Mouse (Mus musculus): ENCODE measurements around the gene Arhgdib.

The Arhgdib gene

DNA sequence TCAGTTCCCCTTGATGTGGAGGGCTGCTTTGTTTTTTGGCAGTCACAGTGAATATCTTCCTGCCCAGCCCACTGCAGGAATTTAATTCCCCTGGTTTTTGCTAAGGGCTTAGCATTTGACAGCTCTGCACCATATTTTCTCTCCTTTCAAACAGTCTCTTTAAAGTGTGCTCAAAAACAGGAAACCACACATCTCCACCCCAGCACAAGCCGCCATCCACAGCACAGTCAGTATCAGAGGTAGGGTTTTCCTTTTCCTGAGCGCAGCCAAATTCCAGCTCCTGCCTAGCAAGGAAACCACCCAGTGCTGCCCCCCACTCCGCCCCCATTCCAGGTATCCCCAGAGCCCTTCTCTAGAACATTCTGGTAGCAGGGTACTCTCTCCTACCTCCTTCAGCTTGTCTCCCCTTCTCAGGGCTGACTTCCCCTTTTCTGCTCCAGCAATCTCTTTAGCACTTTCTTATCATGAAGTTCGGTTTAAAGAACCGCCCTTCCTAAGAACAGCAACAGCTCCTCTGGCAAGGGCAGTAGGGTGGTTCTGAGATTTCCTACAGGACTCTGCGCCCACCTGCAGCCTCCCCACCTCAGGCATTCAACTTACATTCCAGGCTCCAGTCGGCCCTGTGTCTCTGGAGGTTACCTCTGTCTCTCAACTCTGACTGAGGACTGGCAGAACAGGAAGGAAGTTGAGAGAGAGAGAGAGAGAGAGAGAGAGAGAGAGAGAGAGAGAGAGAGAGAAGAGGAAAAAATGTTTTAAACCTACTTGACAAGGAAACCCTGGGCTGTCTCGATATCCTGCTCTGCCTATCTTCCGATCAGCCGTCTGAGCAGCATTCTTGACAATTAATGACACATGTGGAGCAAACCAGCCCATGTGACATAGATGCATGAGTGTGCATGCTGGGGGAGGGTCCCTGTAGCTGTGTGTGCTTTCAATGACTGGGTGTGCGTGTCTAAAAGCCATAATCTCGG lies at the start of gene Arhgdib:
Gene Arhgdib (minus strand): TSS at position 849 of the 971 bp plus-strand sequence.
- in situ Hi-C loops (cut with MboI) = no loop called here

DNA sequence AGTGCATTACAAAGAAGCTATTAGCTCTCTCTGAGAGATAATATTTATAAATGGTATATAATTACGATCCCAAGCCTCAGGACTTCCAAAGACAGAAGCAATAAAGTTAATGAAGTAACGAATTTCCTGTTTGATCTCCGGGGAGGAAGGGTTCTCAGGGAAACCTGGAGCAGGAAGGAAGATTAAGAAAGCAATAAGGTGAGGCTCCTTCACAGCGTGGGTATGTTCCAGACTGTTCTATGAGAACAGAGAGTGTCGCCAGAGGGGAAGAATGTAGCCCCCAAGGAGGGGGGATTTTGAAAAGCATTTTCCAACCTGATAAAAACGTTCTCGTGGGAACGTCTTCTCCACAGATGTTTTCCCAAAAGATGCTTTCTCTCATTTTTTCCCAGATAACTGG lies 48.9 kb upstream of the Arhgdib start:
- in situ Hi-C loops (cut with MboI) = no loop called here

- in situ Hi-C loops (cut with MboI) = no loop called here
These were observed 48.3 kb upstream of the Arhgdib start for GRCm38 (mm10) chr6:136989824-136990497.

DNA sequence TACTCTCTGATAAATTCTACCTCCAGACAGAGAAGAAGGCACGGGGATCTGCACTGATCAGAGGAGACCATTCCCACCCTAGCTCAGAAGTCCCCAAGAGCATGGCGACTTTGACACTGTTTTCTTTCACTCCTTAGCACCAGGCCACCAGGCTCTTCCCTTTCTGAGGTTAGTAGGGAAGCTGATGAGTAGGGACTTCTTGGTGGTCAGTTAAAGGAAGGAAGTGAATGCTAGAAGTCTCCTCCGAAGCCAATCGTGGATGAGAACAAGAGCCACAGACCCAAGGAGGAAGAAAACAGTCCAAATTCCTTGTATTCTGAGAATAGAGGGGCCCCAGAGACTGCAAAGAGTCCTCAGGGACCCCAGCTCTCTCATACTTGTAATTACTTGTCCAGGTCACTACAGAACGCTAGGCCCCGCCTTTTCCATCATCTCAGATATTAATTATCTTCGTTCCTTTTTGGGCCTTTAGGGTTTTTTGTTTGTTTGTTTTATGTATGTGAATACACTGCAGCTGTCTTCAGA lies 46.9 kb upstream of the Arhgdib start:
- in situ Hi-C loops (cut with MboI) = no loop called here

GRCm38 (mm10) chr6:136986718-136987117 lies 45.0 kb upstream of the Arhgdib start:
- in situ Hi-C loops (cut with MboI) = no loop called here

GRCm38 (mm10) chr6:136986019-136986418 lies 44.3 kb upstream of the Arhgdib start:
- in situ Hi-C loops (cut with MboI) = no loop called here

GRCm38 (mm10) chr6:136983201-136983600 lies 41.5 kb upstream of the Arhgdib start:
- in situ Hi-C loops (cut with MboI) = no loop called here

DNA sequence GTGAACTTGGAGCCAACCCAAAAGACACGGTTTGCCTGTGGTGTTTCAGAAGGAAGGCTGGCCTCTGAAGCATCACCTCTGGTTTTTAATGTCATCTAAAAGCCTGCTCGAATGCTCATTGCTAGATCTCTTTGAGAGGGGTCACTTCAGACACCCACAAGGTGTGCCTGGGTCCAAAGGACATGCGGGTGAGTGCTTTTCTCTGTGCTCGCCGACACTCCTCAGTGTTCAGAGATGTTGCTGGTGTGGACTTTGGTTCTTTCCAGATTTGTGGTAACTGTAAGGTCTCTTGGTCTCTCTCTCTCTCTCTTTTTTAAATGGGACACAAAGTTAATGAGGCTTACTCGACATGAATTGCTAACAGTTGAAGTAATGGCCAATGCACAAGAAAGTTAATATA lies 40.9 kb upstream of the Arhgdib start:
- in situ Hi-C loops (cut with MboI) = no loop called here

DNA sequence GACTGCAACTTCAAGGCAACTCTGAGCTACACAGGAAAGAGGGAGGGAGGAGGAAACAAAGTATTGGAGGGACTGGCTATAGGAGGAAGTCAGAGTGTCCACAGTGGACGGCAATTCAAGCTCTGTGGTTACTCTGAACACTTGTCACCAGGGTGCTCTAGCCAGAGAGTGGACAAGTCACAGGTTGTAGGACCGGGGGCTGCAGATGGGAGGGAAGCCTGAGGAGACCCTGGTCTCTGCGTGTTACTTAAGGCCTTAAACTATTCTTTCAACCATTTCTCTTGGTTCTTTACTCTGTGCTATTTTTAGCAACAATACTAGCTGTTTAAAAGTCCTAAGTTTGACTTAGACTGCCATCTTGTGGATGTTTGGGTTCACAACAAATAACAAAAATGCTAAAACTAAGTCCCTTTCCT lies 38.6 kb upstream of the Arhgdib start:
- in situ Hi-C loops (cut with MboI) = no loop called here

GRCm38 (mm10) chr6:136979274-136980082 lies 37.8 kb upstream of the Arhgdib start:
- in situ Hi-C loops (cut with MboI) = no loop called here

- in situ Hi-C loops (cut with MboI) = loop anchor here (5.0 kb wide), 1 partner anchor 112 kb away; the partner anchor contains the start of gene Art4
These were observed 27.2 kb upstream of the Arhgdib start for GRCm38 (mm10) chr6:136968877-136969276.

- in situ Hi-C loops (cut with MboI) = loop anchor here (5.0 kb wide), 1 partner anchor 110 kb away; the partner anchor contains the start of gene Art4
These were observed 25.8 kb upstream of the Arhgdib start for GRCm38 (mm10) chr6:136967466-136967865.

- in situ Hi-C loops (cut with MboI) = loop anchor here (5.0 kb wide), 1 partner anchor 109 kb away; the partner anchor contains the start of gene Art4
These were observed 24.2 kb upstream of the Arhgdib start for GRCm38 (mm10) chr6:136965912-136966311.

DNA sequence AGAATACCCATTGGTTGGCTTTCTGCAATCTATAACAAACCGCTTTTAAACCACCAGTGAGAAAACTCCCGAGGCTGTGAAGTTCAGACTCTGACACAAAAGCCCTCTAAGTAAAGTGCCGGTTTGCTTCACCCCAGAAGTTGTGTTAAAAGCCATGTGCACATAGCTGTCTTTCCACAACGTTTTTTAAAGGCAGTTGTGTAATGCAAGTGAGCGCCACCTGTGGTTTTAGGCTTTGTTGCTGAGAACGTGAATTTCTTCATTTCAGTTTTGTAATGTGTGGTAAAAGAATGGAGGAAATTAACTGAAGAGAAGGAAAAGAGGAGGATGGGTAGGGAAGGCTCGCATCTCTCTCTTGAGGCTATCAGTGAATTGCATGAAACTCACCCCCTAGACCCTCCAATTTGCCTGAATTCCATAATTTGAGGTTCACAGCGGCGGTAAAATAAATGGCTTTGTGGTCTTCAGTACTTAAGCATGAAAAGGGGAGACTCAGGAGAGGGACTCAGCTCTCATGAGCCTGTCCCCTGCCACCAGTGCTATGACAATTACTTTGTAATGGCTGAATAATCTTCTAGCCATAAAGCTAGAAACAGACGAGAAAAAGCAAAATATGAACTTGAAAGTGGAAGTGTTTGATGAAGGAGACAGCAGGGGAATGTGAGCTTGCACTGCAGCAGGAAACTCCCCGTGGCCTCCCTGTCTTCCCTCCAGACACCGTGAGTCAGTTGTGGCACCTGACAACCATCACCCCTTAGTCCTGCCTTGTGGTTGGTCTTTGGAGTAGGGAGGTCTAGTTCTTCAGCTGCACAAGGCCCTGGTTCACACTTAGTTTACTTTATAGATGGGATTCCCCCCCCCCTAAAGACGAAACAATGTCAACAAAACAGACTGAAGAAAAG lies 23.2 kb upstream of the Arhgdib start:
- in situ Hi-C loops (cut with MboI) = loop anchor here (5.0 kb wide), 1 partner anchor 108 kb away; the partner anchor contains the start of gene Art4

GRCm38 (mm10) chr6:136962957-136963356 lies 21.3 kb upstream of the Arhgdib start:
- in situ Hi-C loops (cut with MboI) = no loop called here

DNA sequence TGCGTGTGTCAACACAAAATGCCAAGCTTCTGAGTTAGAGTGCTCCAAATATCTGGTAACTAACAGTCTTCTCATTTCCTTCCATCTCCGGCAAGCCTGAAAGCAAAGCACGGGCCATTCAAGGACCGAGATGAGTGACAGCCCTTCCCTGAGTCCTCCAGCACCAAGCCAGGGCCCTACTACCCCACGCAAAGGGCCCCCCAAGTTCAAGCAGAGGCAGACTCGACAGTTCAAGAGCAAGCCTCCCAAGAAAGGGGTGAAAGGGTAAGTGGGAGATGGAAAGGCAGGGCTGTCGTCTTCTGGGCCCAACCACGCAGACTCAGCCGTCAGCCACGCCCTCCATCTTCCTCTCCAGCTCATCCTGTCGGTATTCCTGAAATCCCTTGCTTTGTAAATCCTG lies 17.4 kb upstream of the Arhgdib start:
- in situ Hi-C loops (cut with MboI) = no loop called here

DNA sequence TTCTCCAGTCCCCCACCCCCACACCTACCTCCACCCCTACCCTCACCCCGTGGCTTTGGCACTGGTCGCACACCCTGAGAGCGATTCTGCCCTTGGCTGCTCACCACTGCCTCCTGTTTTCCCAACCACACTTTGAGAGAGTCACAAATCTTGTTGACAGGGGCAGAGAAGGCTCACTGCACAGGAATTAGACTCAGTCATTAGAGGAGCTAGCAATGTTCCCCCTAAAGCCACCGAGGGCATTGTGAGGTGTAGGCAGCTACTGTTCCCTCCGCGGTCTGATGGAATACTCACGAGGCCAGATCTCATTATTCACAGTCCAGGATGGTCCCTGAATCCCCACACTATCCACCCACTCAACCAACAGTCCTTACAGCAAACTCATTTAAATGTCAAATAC lies 15.4 kb upstream of the Arhgdib start:
- in situ Hi-C loops (cut with MboI) = no loop called here

DNA sequence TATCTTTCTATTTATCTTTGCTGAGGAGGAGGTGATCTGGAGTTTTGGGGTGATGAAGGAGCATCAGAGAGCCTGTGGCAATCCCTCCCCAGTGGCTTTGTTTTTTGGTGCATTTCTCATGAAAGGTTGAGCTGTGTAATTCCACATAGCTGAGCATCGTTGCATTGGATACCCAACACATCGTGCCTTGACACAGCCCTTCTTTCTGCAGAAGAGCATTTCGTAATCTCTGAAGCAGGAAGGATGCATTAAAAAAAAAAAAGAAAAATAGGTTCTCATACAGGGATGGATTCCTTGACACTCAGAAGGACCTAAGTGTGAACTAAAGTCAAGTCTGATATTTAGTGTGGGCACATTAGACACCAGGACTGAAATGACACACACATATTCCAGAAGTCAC lies 13.5 kb upstream of the Arhgdib start:
- in situ Hi-C loops (cut with MboI) = no loop called here

- in situ Hi-C loops (cut with MboI) = no loop called here
These were observed 13.0 kb upstream of the Arhgdib start for GRCm38 (mm10) chr6:136954715-136955114.

DNA sequence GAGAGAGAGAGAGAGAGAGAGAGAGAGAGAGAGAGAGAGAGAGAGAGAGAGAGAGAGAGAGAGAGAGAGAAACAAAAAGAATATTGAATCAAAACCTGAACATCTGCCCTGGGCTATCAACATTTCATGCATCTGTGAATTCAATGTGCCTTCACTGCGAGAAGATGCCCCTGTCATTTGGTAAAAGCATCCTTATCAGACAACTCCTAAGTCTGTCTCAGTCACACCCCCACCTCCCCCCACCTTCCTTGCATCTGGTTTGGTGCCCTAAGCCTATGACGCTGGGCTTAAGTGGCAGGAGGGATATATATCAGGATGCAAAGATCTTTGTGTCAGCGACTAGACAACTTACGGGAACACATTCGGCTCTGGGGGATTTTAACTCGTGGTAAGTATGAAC lies 12.5 kb upstream of the Arhgdib start:
- in situ Hi-C loops (cut with MboI) = no loop called here

Measured in mature B cell (primary cell).